Mouse (Mus musculus) megakaryocyte, adult 5-6 weeks (primary cell): ENCODE results near the gene Cdx4. TPM values are rescaled to one million over a fixed set of nuclear protein-coding genes. Genes with fewer than 3 reads are reported as not detected.

Experiments
- ATAC-seq: 2 replicates; pipeline ENCODE4 v1.8.0; 2016; ENCODE audit warnings: mild to moderate bottlenecking, inconsistent platforms; ENCODE audit not compliant: poor library complexity, severe bottlenecking
- total RNA-seq, 2 experiments: library from RNA; stranded (forward) in 1 of 2; stranded (reverse) in 1 of 2; fragments of 153-499, 151-499 nt in 1 of 2; fragments of 221-1000, 200-1000 nt in 1 of 2; gene quantifications; 2 replicates each; pipeline versions ENCODE4 v1.2.3 to v1.2.4; 2015 to 2017

Gene Cdx4
- total RNA-seq, 2 experiments from 2014 or later = not detected

- ATAC-seq = no peak
These were observed 53.1 kb downstream of the Cdx4 start for GRCm38 (mm10) chrX:103374250-103374649.

Other genes with a start within 250 kb of the Cdx4 start
- gene Nap1l2, start 134.8 kb upstream of the Cdx4 start, total RNA-seq (2015) = 0.07 and 0.42 TPM in 2 replicates
- gene Nap1l2, start 134.8 kb upstream of the Cdx4 start, total RNA-seq (2017) = 0.33 and 0.94 TPM in 2 replicates
- not detected in 2 replicates for gene Chic1, start 35.1 kb downstream of the Cdx4 start, total RNA-seq (2015)
- 0.24 TPM in 1 of 2 replicates, not detected in the other for gene Chic1, start 35.1 kb downstream of the Cdx4 start, total RNA-seq (2017)
- not detected in 2 replicates for gene Tsx, start 93.1 kb downstream of the Cdx4 start, total RNA-seq (2015)
- not detected in 2 replicates for gene Tsx, start 93.1 kb downstream of the Cdx4 start, total RNA-seq (2017)
- not detected in 2 replicates for gene Gm26992, start 100.6 kb downstream of the Cdx4 start, total RNA-seq (2015)
- not detected in 2 replicates for gene Gm26992, start 100.6 kb downstream of the Cdx4 start, total RNA-seq (2017)